ENCODE assay signal across 24 mouse cellular contexts in the genomic region with DNA sequence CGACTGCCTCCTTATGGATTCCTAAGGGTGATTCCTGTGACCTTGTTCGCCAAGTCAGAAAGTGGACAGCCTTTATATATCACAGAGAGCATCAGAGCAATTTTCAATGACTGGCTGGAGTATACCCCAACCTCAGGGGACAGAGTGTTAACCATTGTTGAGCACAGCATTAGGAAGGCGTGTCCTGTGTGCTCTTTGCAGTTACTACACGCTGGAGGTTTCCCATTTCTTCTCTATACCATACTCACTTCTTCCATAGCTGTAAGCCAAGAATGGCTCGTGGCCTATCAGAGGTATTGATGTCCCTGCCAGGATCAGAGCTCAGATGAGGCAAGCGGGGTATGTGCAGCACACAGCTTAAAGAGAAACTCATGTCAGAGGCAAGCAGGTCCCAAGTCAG. TPM values are rescaled to one million over a fixed set of nuclear protein-coding genes. Genes with fewer than 3 reads are reported as not detected.
"Had no signal": no experiment of that assay in that cellular context is flagged by ENCODE, and none has a peak within 500 bp of the region (broad histone marks: within the 10 kb centered on the region; RNA-seq: fewer than 3 reads in every experiment).

No protein-coding gene starts in this region.

- H3K4me2 ChIP-seq: limb, embryonic 12.5 days; liver, embryonic 12.5 days; liver, embryonic 15.5 days; lung, embryonic 15.5 days; midbrain, embryonic 13.5 days; neural tube, embryonic 13.5 days; stomach, embryonic 15.5 days had no signal

- H3K36me3 ChIP-seq: limb, embryonic 12.5 days; lung, embryonic 15.5 days; midbrain, embryonic 10.5 days; midbrain, embryonic 13.5 days; neural tube, embryonic 13.5 days; stomach, embryonic 15.5 days had no signal

- H3K9ac ChIP-seq: limb, embryonic 12.5 days; liver, embryonic 12.5 days; liver, embryonic 15.5 days; lung, embryonic 15.5 days; midbrain, embryonic 13.5 days; neural tube, embryonic 13.5 days; stomach, embryonic 15.5 days had no signal

- H3K27me3 ChIP-seq: liver, embryonic 12.5 days; liver, embryonic 15.5 days; lung, embryonic 15.5 days; megakaryocyte, embryonic 14.5 days; midbrain, embryonic 13.5 days; neural tube, embryonic 13.5 days; stomach, embryonic 15.5 days had no signal

- H3K27ac ChIP-seq: left cerebral cortex, adult 2 months; limb, embryonic 12.5 days; liver, embryonic 12.5 days; liver, embryonic 15.5 days; lung, embryonic 15.5 days; midbrain, embryonic 10.5 days; midbrain, embryonic 13.5 days; neural tube, embryonic 13.5 days; stomach, embryonic 15.5 days had no signal

- H3K9me3 ChIP-seq: limb, embryonic 12.5 days; liver, embryonic 12.5 days; liver, embryonic 15.5 days; lung, embryonic 15.5 days; megakaryocyte, embryonic 14.5 days; midbrain, embryonic 10.5 days; midbrain, embryonic 13.5 days; neural tube, embryonic 13.5 days; stomach, embryonic 15.5 days had no signal

- H3K4me1 ChIP-seq: liver, embryonic 12.5 days; liver, embryonic 15.5 days; megakaryocyte, embryonic 14.5 days; midbrain, embryonic 13.5 days; stomach, embryonic 15.5 days had no signal

- DNase-seq: kidney, postnatal 10 days; kidney, postnatal 36 days; layer of hippocampus, postnatal 36 days; liver; lung, postnatal 10 days; lung, postnatal 36 days; retina, postnatal 1 day; right cerebral cortex, postnatal 25 days; spleen, adult 18-20 months; thymus, postnatal 25 days had no signal

- ATAC-seq: liver, embryonic 12.5 days; midbrain, embryonic 13.5 days; midbrain, embryonic 16.5 days had no signal

- H3K4me3 ChIP-seq: left cerebral cortex, adult 2 months; limb, embryonic 12.5 days; liver, embryonic 12.5 days; liver, embryonic 15.5 days; lung, embryonic 15.5 days; megakaryocyte, embryonic 14.5 days; midbrain, embryonic 10.5 days; midbrain, embryonic 13.5 days; myocyte; neural tube, embryonic 13.5 days; stomach, embryonic 15.5 days had no signal

RNA-seq across cellular contexts. Expression of gene Kank1, which starts 56.2 kb away (rescaled TPM):
- total RNA-seq: monocyte, adult 5-6 weeks; neutrophil, adult 5-6 weeks had no signal
